Mouse (Mus musculus): ENCODE measurements around the gene March4.

March4 gene

DNA sequence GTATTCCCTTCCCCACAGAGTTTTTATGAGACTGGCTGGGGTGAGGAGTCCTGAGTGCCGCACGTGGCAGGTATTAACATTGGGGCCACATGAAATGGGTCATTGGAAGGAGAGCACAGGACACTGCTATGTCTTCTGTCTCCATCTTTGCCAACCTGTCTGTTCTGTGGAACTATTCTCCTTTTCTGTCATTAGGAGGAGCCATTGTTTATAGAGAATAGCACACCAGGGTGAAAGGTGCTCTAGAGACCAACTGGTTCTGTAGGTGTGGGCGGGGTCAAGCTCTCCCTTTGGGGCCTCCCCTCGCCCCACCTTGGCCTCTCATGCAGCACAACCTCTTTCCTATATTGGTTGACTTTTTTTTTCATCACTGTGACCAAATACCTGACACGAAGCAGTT is 99.8 kb downstream of the March4 start:
- DNase-seq = no peak

DNA sequence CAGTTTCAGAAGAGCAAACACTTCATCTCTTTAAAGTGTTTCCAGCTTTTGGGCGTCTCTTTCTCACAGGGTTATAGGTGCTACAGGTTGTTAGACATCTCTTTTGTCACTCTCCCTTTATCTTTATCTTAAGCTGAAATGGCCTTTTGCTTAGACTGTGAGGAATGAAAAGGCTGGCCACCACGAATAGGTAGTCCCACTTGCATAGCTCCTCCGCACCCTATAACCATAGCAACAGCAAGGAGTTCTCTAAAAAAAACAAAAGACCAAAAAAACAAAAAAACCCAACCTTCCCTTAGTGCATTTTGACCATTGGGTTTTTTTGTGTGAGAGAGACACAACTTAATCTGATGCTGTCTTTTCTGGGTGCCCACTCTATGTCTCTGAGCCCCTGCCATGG is 102.2 kb downstream of the March4 start:
- DNase-seq = no peak

DNA sequence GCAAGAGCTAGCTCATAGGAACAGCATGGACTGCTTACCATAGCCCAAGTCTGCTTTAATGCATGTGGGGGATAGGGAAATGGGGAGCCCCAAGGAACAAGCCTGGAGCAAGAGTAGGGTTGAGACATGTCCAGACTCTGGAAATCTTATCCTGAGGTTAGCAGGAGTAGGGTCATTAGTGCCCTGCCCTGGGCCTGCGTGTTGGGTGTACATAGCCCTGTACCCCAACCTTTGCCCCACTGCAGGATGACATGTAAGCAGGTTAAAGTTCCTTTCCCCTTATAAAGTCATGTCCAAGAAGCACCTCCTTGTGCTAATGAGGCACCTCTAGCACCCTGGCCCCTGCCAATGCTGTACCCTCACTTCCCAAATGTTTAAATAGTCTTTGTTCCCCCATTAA is 104.2 kb downstream of the March4 start:
- DNase-seq = no peak

DNA sequence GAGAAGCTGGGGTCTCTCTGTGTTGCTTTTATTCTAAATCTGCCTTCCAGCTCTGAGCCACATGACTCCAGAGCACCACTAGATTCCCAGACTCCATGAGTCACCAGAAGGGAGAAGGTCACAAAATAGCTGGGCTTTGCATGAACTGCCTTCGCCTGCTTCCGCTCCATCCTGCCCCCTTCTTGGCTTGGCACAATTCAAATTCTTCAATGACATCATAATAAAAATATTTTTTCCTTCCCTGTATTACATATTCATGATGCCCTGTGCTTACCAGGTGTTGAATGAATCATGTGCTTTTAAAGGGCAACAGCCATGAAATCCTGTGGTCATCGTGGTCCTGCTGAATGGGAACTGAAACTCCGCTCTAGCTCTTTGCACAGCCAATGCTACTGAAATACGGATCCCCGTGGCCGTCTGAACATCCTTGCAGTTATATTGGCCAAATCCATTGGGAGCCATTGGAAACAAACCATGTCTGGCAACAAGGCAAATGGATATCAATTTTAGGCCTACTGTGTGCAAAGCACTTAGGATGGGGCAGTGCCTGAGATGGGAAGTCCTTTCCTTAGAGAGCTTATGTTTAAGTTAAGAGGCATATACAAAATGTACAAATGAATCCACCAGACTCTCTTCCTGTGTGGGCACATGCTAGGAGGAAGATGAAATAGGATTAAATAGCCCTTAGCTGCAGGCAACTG is 107.5 kb downstream of the March4 start:
- no peak for DNase-seq

DNA sequence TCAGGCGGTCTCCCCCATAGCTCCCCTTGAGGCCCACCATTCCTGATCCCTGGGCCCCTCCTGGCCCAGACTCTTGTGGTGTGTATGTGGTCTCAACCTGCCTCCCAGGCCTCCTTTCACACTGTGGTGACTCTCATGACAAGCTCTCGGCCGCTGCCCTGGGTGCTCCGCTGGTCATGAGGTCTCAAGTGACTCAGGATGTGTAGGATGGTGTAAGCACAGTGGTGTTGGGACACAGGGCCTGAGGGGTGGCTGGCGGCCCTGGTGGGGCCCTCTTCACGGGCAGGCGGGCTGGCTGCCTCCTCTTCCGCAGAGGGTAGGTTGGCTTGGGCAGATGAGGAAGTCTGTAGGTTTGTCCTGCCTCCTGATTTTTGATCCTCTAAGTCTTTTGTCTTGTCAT is 108.2 kb downstream of the March4 start:
- DNase-seq = no peak

DNA sequence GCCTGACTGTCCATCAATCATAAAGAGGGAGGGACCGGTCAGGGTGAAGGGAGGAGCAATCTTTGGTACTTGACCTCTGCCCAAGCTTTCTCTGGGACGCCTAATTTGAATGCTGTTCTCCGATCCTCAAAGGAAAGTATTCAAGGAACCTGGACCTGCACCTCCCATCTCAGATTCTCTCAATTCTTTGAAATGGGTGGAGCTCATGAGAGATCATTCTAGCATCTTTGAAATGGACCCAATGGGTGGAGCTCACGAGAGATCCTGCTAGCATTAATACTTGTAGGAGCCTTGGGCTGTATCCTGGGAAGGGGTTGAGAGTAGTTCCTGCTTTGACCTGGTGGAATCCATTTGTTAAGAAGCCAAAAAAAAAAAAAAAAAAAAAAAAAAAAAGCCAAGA is 110.3 kb downstream of the March4 start:
- DNase-seq = no peak

DNA sequence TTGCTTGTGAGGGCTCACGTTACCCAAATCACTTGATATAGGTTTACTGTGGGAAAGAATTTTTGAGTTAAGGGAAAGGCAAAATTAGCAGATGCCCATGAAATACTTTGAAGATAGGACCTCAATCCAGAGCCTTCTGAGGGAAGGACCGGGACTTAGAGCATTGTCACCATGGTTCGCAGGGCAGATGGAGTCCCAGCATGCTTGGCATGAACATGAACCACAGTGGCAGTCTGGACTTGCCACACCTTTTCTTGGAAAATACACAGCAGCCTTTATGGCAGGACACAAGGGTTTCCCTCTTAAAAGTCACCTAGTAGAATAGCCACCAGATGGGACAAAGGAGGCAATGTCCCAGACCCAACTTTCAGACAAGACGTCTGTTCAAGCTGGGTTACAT is 114.6 kb downstream of the March4 start:
- no peak for DNase-seq

DNA sequence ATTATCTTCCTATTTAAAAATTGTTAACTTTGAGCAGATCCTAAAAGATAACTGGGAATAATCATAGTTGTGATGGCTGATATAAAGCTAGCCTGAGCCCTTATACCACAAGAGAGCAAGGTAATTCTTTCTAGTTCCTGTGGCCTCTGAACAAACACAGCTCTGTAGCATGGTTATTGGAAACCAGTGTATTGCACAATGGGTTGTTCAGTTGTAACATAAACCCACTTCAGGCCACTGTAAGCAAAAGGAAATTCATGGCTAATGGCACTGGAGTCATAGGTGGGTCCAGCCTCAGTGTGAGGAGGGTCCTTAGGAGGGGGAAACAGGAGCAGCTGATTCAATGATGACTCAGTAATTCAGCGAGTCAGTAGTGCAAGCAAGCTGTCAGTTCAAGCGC is 116.5 kb downstream of the March4 start:
- DNase-seq = no peak

DNA sequence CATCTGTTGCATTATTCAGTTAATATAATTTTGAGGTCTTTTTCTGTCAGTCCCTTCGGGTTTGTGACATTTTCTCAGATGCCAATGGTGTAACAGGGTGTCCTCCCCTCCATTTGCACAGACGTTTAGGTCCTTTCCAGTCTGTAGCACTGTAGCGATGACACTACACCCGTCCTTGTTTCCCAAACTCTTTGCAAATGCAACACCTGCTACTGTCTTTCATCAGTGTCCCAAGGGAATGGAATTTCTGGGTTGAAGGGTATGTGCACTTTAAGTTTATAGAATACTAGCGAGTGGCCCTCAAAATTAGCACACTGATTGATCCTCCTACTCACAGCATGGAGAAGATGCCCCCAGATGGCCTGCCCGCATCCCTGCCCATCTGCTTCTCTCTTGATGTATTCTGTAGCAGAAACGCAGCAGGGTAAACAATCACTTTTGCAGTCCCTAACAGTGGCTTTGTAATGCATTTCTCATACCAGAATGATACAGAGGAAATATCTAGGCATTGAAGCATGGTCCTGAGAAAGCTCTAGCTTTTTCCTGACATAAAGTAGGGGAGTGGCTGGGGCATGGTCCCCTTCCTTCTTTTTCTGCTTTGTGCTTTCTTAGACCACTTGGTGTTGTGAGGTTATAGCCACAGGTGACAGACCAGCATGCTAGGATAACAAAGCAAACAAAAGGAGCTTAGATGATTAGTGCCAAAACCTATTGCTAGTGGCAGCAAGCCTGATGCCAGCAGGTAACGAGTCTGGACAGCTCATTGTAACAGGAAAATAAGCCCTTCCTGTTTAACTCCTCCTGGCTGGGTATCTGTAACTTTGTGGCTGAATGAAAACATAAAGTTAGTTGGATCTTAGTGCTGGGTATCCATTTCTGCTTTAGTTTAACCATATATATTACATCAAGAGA is 117.7 kb downstream of the March4 start:
- no peak for DNase-seq

DNA sequence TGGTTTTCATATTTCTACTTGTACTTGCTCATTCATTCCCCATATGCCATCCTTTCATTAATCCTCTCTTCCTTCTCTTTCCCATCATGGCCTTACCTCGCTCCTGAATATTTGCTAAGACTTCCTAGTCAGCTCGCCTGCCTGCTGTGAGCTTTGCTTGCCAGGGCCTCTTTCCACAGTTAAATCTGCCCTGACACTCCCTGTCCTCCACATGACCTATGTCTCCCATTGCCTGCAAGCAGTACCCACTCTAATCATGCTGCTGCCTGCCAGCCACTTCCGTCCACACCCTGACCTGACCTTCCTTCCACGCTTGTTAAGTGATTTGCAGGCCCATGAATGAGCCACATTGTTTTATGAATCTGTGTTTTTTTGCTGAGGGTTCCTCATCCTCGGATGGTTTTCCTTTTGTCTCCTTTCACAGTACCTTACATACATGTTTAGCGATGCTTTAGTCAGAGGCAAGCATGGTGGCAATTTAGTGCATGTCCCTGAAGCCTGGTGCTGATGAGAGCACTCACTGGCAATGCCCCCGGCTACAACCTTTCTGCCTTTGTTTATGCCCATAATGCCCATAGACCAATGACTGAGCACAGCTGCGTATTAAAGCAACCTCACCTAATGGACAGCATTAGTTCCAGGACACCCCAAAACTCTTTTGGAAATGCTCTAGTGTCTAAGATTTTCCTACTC is 122.0 kb downstream of the March4 start:
- no peak for DNase-seq

DNA sequence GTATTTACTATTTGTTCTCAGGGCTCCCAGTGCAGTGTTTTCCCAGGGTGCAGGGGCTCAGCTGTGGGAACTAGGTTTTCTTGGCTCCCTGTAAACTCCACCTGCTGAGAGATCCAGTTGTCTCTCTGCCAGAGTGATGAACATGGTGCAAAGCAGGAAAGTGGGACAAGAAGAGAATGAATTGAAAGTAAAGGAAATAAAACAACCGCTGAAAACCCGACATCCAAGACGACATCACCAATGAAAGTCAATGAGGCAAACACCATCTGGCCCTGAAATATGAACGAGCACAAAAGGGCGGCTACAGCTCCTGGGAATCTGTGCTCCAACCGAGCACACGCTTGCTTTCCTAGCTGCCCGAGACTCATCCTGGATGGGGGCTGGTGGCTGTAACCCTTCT is 122.6 kb downstream of the March4 start:
- no peak for DNase-seq

DNA sequence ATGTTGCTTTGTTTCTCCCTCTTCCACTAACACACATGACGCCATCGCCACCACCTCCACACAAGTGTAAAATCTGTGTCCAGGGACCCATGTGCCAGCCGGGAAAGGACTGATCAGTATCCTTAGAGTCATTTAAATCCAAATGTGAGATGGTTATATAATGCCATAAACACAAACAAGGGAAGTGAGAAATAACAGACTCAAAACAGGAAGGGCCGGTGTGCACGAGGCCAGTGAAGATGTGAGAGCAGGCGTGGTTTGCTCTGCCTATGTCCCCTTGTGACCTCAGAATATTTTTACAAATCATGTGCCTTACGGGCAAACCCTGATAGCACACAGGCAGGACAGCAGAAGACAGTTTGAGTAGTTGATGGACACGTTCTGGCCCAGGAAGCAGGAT is 123.5 kb downstream of the March4 start:
- no peak for DNase-seq

DNA sequence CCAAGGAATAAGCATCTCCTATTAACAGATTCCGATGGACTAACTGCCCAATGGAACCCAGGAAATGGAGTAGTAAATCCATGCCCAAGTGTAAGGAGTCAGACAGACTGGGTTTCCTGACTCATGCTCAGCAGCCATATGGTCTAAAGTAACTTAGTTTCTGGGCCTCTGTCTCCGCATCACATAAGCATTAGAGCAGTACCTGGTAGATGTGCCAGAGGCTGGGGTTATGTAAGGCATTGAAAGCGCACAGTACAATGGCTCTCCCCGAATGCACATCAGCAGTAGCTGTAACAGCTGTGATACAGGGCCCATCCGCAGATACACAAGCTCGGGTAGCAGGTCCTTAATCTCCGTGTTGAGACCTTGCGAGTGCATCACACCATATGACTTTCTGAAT is 125.6 kb downstream of the March4 start:
- DNase-seq = no peak

DNA sequence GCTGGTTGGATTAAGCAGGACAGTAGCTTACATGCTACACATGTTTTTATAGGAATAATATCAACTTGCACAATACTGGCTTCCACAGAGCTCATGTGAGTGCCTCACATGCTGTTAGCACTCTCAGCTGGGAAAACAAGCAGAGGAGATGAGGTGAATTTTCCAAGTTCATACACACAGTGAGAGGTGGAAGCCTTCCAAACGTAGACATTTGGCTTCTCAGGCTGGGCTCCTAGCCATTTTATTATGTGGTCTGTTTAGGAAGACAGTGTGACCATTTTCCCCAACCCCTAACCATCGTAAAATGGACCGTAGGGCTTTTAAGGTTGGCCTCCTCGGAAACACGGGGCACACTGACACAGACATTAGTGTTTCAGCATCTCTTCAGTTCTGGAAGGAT is 126.8 kb downstream of the March4 start:
- no peak for DNase-seq

DNA sequence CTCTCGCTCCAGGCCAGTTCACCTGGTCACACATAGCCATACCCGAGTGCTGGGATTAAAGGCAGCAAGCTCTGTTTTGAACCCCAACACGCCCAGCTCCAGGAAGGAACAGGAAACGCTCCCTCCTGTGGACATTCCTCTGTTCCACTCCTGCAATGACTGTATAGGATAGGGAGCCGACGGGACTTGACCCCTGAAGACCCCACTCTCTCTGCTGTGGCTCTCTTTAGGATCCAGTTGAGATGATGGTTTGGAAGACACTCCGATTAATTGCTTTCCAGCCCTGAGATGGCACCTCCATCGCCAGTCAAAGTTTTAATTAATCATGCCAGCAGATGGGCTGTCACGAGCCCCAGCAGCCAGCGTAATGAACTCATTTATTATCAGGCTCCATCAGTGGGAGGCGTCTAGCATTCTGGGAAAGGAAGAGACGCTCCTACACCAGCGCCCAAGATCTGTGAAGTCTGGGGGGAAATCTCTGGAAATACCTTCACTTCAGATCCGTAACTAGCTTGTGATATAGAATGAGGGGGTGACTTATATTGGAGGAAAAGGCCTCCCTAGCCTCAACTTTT is 130.1 kb downstream of the March4 start:
- DNase-seq = no peak

DNA sequence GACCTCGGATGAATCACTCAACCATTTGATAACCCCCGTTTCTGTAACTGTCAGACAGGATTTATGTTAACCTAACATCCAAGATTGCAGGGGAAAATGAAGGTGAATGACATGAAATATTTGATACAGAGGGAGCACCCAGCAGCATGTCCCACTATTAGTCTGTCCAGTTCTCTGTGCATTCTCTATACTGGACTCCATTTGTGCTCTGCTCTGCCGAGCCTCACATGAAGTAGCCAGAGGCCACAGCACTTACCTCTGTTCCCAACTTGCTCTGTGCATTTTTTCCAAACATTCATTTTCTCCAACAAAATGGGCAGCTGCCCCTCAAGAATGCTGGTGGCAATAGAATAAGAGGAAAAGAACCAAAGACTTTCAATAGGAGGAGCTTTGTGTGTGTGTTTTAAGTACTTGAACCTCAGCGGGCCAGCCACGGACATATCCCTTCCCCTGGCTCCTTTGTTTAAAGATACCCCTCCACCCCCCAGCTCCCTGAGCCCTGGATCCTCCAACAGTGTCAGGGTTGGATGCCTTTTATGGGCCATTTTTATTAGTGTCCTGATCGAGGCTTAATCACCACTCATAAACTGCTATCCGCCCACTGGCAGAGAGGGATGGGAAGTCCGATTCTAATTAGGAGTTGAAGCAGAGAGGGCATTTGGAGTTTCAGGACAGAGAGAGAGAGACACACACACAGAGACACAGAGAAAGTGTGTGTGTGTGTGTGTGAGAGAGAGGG is 135.2 kb downstream of the March4 start:
- no peak for DNase-seq

DNA sequence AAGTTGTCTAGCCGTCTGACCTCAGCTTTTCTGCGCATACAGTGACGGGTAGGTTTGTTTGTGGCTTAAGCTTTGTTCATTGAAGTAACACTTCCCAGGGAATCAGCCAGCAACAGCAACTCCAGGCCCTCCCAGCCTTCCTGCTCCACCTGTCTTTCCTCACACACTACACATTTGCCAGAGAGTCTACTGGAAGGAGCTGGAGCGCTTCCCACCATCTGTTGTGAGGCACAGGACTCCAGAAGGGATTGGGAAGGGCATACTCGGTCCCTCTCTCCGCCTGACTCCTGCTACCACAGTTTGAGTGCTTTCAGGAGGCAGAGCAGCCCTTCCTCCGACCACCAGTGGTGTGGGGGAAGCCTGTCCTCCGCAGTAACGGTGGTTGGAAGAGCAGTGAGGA is 136.1 kb downstream of the March4 start:
- no peak for DNase-seq

DNA sequence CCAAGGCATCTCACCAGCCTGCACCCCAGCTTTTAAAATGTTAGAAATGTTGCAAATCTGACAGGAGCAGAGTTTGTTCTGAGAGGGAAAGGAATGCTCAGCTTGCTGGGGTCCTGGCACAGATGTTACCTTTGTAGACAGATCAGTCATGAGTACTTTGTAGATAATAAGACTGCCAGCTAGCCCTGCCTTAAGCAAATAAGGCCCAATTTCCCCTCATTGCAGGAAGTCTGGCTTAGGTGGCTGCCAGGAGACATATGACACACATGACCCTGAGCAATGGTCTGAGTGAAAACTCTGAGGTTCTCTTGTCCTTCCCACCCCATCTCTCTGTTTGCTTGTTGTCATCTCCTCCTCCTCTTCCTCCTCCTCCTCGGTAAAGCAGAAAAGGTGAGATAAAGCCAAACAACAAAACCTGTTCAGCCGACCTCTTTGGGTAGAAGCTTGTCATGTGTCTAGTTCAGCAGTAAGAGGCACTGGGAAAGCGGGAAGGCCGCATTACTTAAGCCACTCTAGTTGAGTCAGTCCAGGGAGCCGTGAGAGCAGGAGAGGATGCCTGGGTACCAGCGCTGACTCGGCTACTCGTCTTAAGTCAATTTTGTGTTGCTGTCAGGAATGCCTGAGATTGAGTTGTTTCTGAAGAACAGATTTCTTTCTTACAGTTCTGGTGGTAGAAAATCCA is 136.9 kb downstream of the March4 start:
- DNase-seq = no peak

DNA sequence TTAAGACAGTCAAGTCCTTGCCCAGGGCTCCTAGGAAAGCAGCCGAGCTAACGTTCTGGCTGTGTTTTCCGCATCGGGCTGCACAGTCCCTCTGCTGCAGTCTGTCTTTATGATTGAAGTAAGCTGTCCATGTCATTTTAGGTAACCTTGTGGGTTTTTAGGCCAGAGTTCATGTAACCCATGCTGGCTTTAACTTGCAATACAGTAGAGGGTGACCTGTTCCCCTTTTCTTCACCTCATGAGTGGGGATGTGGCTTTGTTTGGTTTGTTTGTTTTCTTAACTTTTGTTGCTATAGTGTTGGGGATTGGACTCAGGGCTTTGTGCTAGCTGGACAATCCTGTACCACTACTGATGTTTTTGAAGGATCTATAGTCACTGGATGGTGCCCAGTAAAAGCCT is 146.3 kb downstream of the March4 start:
- no peak for DNase-seq

DNA sequence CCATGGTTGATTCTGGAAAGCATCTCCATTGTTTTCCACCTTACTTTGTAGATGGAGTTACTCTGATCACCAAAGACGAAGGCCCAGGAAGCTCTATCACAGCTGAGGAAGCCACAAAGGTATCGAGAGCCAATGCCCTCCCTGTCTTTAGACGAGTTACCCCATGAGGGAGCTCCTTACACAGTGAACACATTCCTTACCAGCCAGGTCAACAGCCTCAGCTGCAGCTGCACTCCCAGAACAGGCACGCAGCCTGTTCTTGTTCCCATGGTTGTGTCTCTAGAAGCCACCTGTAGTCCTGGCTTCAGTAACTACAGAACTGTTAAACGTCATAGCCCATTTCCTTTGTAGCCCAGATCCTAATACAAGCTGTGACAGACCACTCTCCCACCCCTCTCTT is 153.1 kb downstream of the March4 start:
- no peak for DNase-seq

DNA sequence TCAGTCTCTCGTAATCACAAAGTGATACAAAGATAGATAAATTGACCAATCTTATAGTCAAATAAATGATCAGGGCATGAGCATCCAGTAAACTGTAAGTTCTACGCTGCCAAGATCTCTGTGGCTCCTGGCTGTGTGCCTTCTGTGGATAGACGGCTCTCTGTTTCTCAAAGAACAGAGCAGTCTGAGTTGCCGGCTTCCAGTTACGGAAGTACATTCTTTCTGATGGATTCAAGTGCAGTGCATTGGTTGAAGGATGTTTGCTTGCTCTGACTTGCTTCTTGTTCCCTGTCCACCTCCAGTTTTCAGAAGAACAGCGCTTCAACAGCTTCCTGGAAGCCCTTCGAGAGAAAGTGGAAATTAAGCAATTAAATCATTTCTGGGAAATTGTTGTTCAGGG is 153.7 kb downstream of the March4 start:
- DNase-seq = no peak

DNA sequence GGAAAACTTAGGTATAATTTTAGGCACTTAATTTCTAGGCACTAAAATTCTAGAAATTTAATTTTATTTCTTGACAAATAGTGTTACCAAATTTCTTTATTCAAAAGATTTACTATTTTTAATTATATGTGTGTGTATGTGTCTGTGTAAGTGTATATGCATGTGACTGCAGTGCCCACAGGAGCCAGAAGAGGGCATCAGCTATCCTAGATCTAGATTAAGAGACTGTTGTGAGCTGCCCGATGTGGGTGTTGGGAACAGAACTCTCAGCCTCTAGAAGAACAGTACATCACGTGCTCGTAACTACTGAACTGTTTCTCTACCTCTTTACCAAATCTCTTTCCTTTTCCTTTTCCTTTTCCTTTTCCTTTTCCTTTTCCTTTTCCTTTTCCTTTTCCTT is 156.2 kb downstream of the March4 start:
- DNase-seq = no peak
